15 mouse cellular contexts compared by ENCODE assay signal in genomic region chr2:146495781-146496180, GRCm38 (mm10). TPM values are rescaled to one million over a fixed set of nuclear protein-coding genes. Genes with fewer than 3 reads are reported as not detected.
A peak's percentile ranks its signal among the peaks of the same experiment; 100 is the strongest.
DNase-seq lines count a peak whose midpoint lies in the region.
"Had no signal": no experiment of that assay in that cellular context is flagged by ENCODE, and none has a peak within 500 bp of the region (broad histone marks: within the 10 kb centered on the region; RNA-seq: fewer than 3 reads in every experiment).

No protein-coding gene starts in this region.

- peak; percentile 39 for DNase-seq in layer of hippocampus, adult 11-12 months (ENCODE audit: low spot score)
- no peak for DNase-seq in layer of hippocampus, postnatal 25 days (ENCODE audit: extremely low spot score in 1 of 2, low spot score in 1 of 2)
- DNase-seq in layer of hippocampus, adult 9-10 months (ENCODE audit: low spot score), result peak; percentile 37
- DNase-seq in layer of hippocampus, postnatal 36 days, result peak; percentile 20 to 30
- no peak for DNase-seq in adrenal gland, adult 2 months
- no peak for DNase-seq in cerebellum, postnatal 4 days (ENCODE audit: low spot score in 2 of 2)
- DNase-seq: adrenal gland, postnatal 10 days; adrenal gland, postnatal 25 days; B cell, adult 2 months; cerebellum, adult 11-12 months; cerebellum, adult 2 months; cerebellum, adult 9-10 months; cerebellum, postnatal 10 days; cerebellum, postnatal 36 days; forebrain, postnatal 0 days had no signal

RNA-seq across cellular contexts. Expression of gene Ralgapa2, which starts 16.4 kb away (rescaled TPM):
- 10 to 100 TPM; 17.1 to 35.4 TPM for total RNA-seq in layer of hippocampus, postnatal 25 days (2021)
- total RNA-seq in layer of hippocampus, postnatal 36 days (2021), result 10 to 100 TPM; 27.5 to 32.8 TPM
- 10 to 100 TPM; 22.1 to 28.4 TPM for total RNA-seq in adrenal gland, adult 2 months (2021)
- polyA plus RNA-seq in adrenal gland, adult 2 months (2012; rRNA removed), result 10.2 and 12.9 TPM in 2 replicates

Comparison
In these comparisons a context has a peak if more than half of its experiments do, and no peak if none do; other contexts are left out.
1. DNase-seq: peak in layer of hippocampus, adult 11-12 months (single experiment), layer of hippocampus, adult 9-10 months (single experiment) and layer of hippocampus, postnatal 36 days (2 of 2); none in layer of hippocampus, postnatal 25 days (0 of 2), adrenal gland, adult 2 months (single experiment) and cerebellum, postnatal 4 days (0 of 2).